Mouse (Mus musculus) cerebellum, adult 2 months (tissue): ENCODE results near the gene Gga3. TPM values are rescaled to one million over a fixed set of nuclear protein-coding genes. Genes with fewer than 3 reads are reported as not detected.
"Not testable (repeated sequence)": the region's sequence is repeated elsewhere in the genome, so short reads cannot be mapped to it uniquely, and the experiment has no call there.

Experiments
- DNase-seq, 2 experiments: peaks; one replicate each; pipeline ENCODE4 v3.0.0; 2021
- H3K27ac ChIP-seq: fragments of 200-500 bp; 2 replicates; pipeline ENCODE4 v1.5.1; 2012; ENCODE audit warnings: low read length, control low read depth, inconsistent platforms; ENCODE audit not compliant: insufficient read depth
- H3K27me3 ChIP-seq: fragments of 200-500 bp; 2 replicates; pipeline ENCODE4 v1.6.1; 2012; ENCODE audit warnings: inconsistent platforms, mild to moderate bottlenecking, low read length, moderate library complexity; ENCODE audit not compliant: control insufficient read depth, insufficient read depth
- H3K4me1 ChIP-seq: fragments of 200-500 bp; 2 replicates; pipeline ENCODE4 v1.6.1; 2011; ENCODE audit warnings: low read length; ENCODE audit not compliant: control insufficient read depth, insufficient read depth
- H3K4me3 ChIP-seq: fragments of 200-500 bp; replicated peaks from 2 replicates; pipeline ENCODE3; 2011; ENCODE audit warnings: mild to moderate bottlenecking, low read depth, low read length, control low read depth; ENCODE audit not compliant: insufficient read depth
- CTCF ChIP-seq: fragments of 200-500 bp; IDR thresholded peaks from 2 replicates; pipeline ENCODE4 v1.5.1; 2011; ENCODE audit warnings: low read depth, mild to moderate bottlenecking, control low read depth, low read length, moderate library complexity, borderline replicate concordance; ENCODE audit not compliant: insufficient read depth
- POLR2A ChIP-seq: fragments of 200-500 bp; IDR thresholded peaks from 2 replicates; pipeline ENCODE4 v1.6.1; 2011; ENCODE audit warnings: low read length, control low read depth, borderline replicate concordance; ENCODE audit not compliant: insufficient read depth
- WGBS: fragments of 180-500 bp; shearing (Covaris S2); methylation state at CpG from one replicate; pipeline ENCODE4 v1.1.7; 2018; 5-methylcytosine and 5-hydroxymethylcytosine counted together
- polyA plus RNA-seq: library from polyadenylated mRNA; depleted of rRNA; stranded (reverse); fragments of >200 nt; gene quantifications from 2 replicates; pipeline ENCODE4 v1.2.3, GENCODE M21; 2012; rRNA removed

Gene Gga3
- polyA plus RNA-seq: 64.2 and 68.0 TPM in 2 replicates

- TF ChIP-seq POLR2A: peak; percentile 85
- TF ChIP-seq CTCF: no peak
- DNase-seq: peak; percentile 89 to 91
- Histone ChIP-seq H3K4me3 (peak within 1 kb of the TSS; percentile 83), H3K27ac (peak within 1 kb of the TSS; percentile 100), H3K27me3 (no peaks in the 10 kb centered on the region), H3K4me1 (peaks cover 15% of the 10 kb centered on the region; the same call in 1 of the 2 replicates)
- WGBS: under 1% methylated on average over 92 of the region's 93 CpGs
Observed at GRCm38 (mm10) chr11:115603476-115604303, at the start of gene Gga3, which contains the start of gene Mrps7. Gene Gga3, minus strand, starts transcription at chr11:115604051. Gene Mrps7, plus strand, starts transcription at chr11:115603925.

DNA sequence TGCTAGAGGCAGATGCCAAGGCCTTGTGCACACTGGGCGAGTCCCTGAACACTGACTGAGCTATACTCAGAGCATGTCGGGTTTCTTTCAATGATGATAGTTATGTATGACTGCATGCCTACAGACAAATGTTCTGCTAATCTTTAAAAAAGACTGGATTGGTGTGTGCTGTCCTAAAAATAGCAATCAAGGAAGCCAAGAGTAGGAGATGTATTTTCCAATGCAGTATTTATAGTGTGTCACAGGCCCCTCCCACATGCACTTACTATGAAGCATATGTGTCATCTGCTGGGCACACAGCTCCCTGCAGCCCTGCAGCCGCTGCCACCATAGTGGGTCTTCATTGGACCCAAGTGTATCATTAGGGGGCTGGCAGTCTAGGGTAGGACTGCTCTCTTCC, 49.3 kb upstream of the Gga3 start:
- no peak overlapping the region for H3K4me3 ChIP-seq
- H3K27me3 ChIP-seq: no peaks in the 10 kb centered on the region
- peak overlapping the region; percentile 65 for H3K27ac ChIP-seq
- 24% methylated on average over 3 of the region's 3 CpGs for WGBS
- DNase-seq: no peak
- peaks cover 48% of the 10 kb centered on the region for H3K4me1 ChIP-seq
- no peak for TF ChIP-seq POLR2A

DNA sequence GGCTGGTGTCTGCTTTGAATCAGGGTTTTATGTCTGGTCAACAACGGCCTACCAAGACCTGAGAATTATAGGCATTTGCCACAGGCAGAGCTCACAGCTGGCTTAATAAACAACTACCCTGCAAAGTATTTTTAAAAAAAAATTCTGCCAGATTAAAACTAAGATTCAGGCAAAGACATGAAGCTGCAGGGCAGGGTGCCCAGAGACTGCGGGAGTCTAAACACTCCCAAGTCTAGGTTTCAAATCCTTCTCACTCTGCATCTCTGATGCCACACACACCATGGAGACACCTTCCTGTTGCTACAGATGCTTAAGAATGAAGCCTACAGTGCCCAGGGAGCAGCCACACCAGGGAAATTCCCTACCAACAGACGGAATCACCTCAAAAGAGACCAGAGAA, 47.8 kb upstream of the Gga3 start:
- H3K27me3 ChIP-seq: no peaks in the 10 kb centered on the region
- H3K4me3 ChIP-seq: no peak overlapping the region
- TF ChIP-seq POLR2A (no peak), CTCF (no peak)
- WGBS: 54% methylated on average over 3 of the region's 3 CpGs
- H3K4me1 ChIP-seq: peaks cover 52% of the 10 kb centered on the region
- no peak for DNase-seq
- H3K27ac ChIP-seq: peak overlapping the region; percentile 51

DNA sequence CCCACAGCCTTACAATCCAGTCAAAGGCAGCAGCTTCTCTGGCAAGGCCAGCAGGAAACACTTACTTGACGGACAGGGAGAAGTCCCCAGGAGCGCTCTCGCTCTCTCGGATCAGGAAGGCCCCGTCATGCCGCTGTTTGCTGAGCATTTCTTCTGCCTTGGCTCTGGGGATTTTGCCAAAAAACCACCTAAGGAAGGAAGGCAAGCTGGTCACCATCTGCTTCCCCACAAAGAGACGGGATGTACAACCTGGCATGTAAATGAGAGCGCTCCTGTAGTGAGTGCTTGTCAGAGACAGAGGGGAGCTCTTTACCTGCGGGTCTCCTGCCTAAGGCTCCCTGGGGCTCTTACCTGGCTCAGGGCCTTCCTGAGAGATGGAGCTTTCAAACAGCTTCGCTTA, 45.9 kb upstream of the Gga3 start:
- TF ChIP-seq POLR2A (0 out of 2 replicates have a peak, but pooled peaks have one; percentile 14), CTCF (no peak)
- 3% methylated on average over 10 of the region's 10 CpGs for WGBS

GRCm38 (mm10) chr11:115647459-115647858, 43.6 kb upstream of the Gga3 start:
- Histone ChIP-seq H3K27ac (no peak overlapping the region), H3K4me1 (peaks cover 37% of the 10 kb centered on the region), H3K27me3 (no peaks in the 10 kb centered on the region), H3K4me3 (no peak overlapping the region)
- TF ChIP-seq POLR2A (no peak), CTCF (peak; percentile 69)
- WGBS: 8% methylated on average over 6 of the region's 6 CpGs
- DNase-seq: peak in 1 of 2 experiments; percentile 79

More for the DNA sequence above, 45.9 kb upstream of the Gga3 start:
- DNase-seq: peak; percentile 90 to 97
- no peaks in the 10 kb centered on the region for H3K27me3 ChIP-seq
- H3K4me1 ChIP-seq: peaks cover 48% of the 10 kb centered on the region
- no peak overlapping the region for H3K4me3 ChIP-seq
- peak overlapping the region; percentile 98 for H3K27ac ChIP-seq

DNA sequence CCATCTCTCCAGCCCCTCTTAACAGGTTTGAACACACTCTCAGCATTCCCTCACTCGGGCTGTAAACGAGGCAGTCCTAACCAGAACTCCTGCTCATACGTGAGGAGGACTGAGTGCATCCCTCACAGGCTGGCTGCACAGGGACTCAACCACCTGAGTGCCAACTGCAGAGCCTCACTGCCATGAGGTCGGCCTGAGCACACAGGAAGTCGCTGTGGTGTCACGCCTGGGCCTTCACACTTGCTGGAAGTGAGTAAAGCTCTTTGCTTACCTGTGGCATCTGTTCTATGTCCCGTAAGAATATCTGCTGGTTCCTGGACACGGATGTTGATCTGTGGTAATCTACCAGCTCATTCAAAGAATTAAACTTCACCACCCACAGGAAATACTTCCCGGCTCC, 42.6 kb upstream of the Gga3 start:
- Histone ChIP-seq H3K4me3 (no peak overlapping the region), H3K4me1 (peaks cover 32% of the 10 kb centered on the region), H3K27me3 (no peaks in the 10 kb centered on the region), H3K27ac (no peak overlapping the region)
- DNase-seq: no peak
- 91% methylated on average over 9 of the region's 9 CpGs for WGBS
- TF ChIP-seq POLR2A (no peak), CTCF (no peak)

DNA sequence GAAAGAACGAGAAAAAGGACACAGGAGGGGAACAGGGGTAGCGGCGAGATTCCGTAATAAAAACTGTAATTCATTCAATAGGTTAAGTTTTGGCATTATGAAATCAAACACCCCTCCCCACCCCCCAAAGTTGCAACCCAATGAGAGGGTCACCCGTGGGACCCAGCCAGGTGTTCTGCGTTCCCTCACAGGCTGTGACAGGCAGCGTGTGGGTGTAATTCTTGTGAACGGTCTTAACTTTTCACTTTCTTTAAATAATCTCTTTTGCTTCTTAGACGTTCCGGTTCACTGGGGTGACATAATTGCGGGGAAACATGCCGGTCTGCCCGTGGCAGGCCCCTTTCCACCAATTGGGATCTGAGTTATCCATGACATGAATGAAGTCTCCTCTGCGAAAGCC, 41.6 kb upstream of the Gga3 start:
- H3K4me3 ChIP-seq, H3K27me3 ChIP-seq, DNase-seq, H3K27ac ChIP-seq: not testable (repeated sequence)
- 86% methylated on average over 14 of the region's 14 CpGs for WGBS
- H3K4me1 ChIP-seq: peaks cover 23% of the 10 kb centered on the region

DNA sequence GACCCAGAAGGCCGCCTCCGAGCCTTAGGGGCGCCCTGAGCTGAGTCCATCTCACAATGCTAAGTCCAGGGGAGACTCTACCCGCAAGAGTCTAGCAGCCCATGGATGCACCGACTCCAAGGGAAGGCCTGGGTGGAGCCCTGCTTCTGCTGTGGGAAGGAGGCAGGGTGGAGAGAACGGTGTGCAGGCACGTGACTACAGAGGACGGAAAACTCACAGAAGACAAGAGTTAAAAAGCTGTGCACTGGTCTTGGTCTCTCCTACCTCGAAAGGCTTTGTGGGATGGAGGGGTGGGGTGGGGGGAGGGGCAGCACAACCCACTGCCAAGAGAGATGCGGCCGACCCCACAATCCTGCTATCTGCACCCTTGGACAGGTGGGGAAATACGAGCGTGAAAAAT, 40.5 kb upstream of the Gga3 start:
- WGBS: 86% methylated on average over 13 of the region's 13 CpGs
- H3K27me3 ChIP-seq: no peaks in the 10 kb centered on the region

More for the DNA sequence above, 40.5 kb upstream of the Gga3 start:
- Histone ChIP-seq H3K27ac (no peak overlapping the region), H3K4me3 (no peak overlapping the region), H3K4me1 (peaks cover 14% of the 10 kb centered on the region)
- DNase-seq: no peak
- TF ChIP-seq POLR2A (no peak), CTCF (no peak)
